Mouse (Mus musculus) erythroblast, embryonic 14.5 days (primary cell): ENCODE results near the gene Gm2174.

Experiments used
- GATA1 ChIP-seq: IDR thresholded peaks from 2 replicates; pipeline ENCODE4 v1.6.1; 2012; ENCODE audit warnings: low read length, inconsistent platforms, mixed read lengths
- TAL1 ChIP-seq: IDR thresholded peaks from 3 replicates; pipeline ENCODE4 v1.6.1; 2012; ENCODE audit warnings: low read length, inconsistent platforms, mixed read lengths

- TF ChIP-seq GATA1 (no peak), TAL1 (no peak)
Observed at GRCm38 (mm10) chrX:56417541-56417940, 30.2 kb upstream of the Gm2174 start.
